Mouse (Mus musculus): ENCODE measurements around the gene Timm9.

- TF ChIP-seq CTCF (IDR thresholded peaks at IDR 0.05; ENCODE audit: borderline replicate concordance, extremely low read depth, insufficient read depth, insufficient read length) (no peak), POLR2A (IDR thresholded peaks at IDR 0.05; ENCODE audit: borderline replicate concordance, extremely low read depth, insufficient read depth, insufficient read length, poor library complexity, severe bottlenecking) (no peak)
These were observed 21.5 kb upstream of the Timm9 start for GRCm38 (mm10) chr12:71157974-71158373.
